ENCODE assay signal across 22 mouse cellular contexts in genomic region chr13:115078997-115079685, GRCm38 (mm10). TPM values are rescaled to one million over a fixed set of nuclear protein-coding genes. Genes with fewer than 3 reads are reported as not detected.
"Had no signal": no experiment of that assay in that cellular context is flagged by ENCODE, and none has a peak within 500 bp of the region (broad histone marks: within the 10 kb centered on the region; RNA-seq: fewer than 3 reads in every experiment).

No protein-coding gene starts in this region.

- DNase-seq: kidney, adult 11 months; kidney, postnatal 25 days; layer of hippocampus, postnatal 36 days; lung, adult 18-20 months; lung, postnatal 10 days; lung, postnatal 36 days; retina, postnatal 1 day; right cerebral cortex, postnatal 25 days; thymus, adult 2 months; thymus, postnatal 14 days; thymus, postnatal 4 days had no signal

- H3K9ac ChIP-seq: liver, embryonic 12.5 days; liver, embryonic 15.5 days; lung, embryonic 15.5 days; midbrain, embryonic 12.5 days; neural tube, embryonic 13.5 days had no signal

- H3K27me3 ChIP-seq: liver, embryonic 12.5 days; liver, embryonic 15.5 days; lung, embryonic 15.5 days; midbrain, embryonic 12.5 days; neural tube, embryonic 13.5 days had no signal

- H3K36me3 ChIP-seq: liver, embryonic 15.5 days; midbrain, embryonic 12.5 days; neural tube, embryonic 13.5 days had no signal

- H3K4me3 ChIP-seq: left cerebral cortex, adult 2 months; liver, embryonic 12.5 days; liver, embryonic 15.5 days; lung, embryonic 15.5 days; midbrain, embryonic 12.5 days; myocyte; neural tube, embryonic 13.5 days had no signal

- H3K27ac ChIP-seq: kidney, postnatal 0 days; left cerebral cortex, adult 2 months; liver, embryonic 12.5 days; liver, embryonic 15.5 days; midbrain, embryonic 12.5 days; neural tube, embryonic 13.5 days had no signal

- H3K4me1 ChIP-seq: liver, embryonic 12.5 days; liver, embryonic 15.5 days; midbrain, embryonic 12.5 days; neural tube, embryonic 13.5 days had no signal

RNA-seq across cellular contexts. Expression of gene Gm49395, which starts 22.6 kb away (rescaled TPM):
- total RNA-seq: monocyte, adult 5-6 weeks; neutrophil, adult 5-6 weeks had no signal
- polyA plus RNA-seq: testis, adult 2 months had no signal
